Mouse (Mus musculus): ENCODE measurements around the gene Tex50. TPM values are rescaled to one million over a fixed set of nuclear protein-coding genes. Genes with fewer than 3 reads are reported as not detected.

Gene Tex50
- not detected for total RNA-seq (2023)

DNA sequence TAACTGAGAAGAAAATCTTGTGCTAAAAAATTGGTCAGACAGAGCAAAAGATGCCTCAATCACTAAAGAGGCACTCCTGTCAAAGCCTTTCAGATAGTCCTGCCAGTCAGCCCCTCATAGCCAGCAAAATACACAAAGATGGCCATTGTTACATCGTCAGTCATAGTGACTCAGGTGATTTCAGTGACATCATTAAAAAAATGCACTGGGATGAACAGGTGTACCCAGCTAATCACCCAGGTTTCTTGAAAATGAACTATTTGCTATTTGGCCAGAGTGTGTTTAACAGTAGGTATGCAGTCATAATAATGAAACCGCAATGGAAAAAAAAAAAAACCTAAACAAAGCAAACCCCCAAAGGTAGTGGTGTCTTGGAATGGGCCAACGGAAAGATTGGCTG is at the start of gene Tex50:
Gene Tex50, minus strand, starts transcription at position 101 of the 400 bp plus-strand sequence.

DNA sequence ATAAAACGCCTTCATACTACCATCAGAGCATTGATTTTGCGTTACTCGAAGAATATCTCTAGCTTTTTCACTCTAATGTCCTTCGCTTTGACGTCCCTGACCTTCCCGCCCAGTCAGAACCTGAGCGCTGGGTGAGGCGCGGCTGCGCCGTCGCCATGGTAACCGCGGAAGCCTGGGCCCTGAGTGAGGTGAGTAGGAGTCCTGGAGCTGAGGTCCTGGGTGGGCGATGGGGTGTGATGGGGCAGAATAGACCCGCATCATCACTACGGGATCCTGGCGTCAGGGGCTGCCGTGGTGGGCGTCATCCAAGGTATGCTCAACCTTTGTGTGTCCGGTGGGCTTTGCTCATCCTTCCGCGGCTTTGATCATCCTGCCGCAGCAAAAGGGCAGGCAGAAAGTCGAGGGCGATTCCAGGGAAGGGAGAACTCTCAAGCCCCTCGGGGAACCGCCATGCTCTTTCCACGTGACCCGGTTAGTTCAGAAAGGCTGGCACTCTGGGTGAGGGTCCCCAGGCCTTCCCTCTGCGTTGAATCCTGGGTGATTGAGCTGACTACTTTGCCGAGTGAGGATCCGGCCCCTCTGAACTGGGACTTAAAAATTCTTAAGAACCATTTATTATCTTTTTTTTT is 16.5 kb downstream of the Tex50 start, which contains the start of gene Ankrd45:
Gene Ankrd45, plus strand, starts transcription at position 161 of the 629 bp plus-strand sequence.

DNA sequence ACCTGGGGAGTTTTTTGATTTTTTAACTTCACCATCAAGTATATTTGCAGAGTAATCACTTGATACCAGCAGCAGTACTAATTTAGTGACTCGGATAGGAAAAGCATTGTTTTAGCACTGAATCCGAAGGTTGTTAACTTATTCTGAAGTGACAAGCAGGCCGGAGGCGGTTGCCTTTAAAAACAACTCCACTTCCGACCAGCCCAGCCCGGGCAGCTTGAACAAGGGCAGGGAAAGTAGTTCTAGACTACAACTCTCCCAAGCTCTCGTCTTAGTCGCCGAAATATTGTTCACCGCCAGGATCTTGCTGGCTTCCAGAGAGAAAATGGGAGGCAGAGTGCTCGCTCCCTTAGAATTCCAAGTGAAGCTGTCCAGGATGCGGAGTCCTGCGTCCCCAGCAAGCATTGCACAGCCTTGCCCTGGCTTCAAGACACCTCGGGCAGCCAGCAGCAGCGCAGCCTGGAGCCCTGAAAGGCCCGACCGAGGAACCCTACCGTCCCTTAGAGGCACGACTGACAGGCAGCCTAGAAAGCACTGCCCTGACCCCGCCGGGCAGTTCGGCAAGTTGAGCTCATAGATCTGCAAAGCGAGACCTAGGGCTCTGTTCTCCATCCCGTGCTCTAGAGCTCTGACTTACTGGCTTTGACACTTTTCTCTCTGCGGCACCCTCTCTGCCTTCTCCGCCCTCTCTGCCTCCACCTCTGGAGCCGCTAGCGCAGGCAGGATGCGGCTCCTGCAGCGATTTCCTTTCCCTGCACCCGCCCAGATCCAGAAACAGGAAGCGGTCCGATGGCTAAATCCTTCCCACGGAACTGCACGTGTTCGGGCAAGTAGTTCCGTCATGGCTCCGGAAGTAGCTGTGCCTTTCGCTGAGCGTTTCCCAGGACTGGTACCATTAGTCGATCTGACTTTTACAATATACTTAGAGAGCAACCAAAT is 28.1 kb downstream of the Tex50 start, which contains the start of gene Klhl20:
Gene Klhl20, minus strand, starts transcription at position 786 of the 939 bp plus-strand sequence.

Other genes with a start within 250 kb of the Tex50 start
- 1 to 10 TPM in 1 of 2 experiments, under 1 TPM in 1; 0.70 to 1.8 TPM for gene Serpinc1, start 180.7 kb downstream of the Tex50 start, total RNA-seq (2023)
- 10 to 100 TPM; 11.5 to 16.6 TPM for gene Zbtb37, start 124.5 kb downstream of the Tex50 start, total RNA-seq (2023)
- 10 to 100 TPM; 14.8 to 17.8 TPM for gene Dars2, start 88.7 kb downstream of the Tex50 start, total RNA-seq (2023)
- gene Cenpl, start 88.6 kb downstream of the Tex50 start, total RNA-seq (2023): 10 to 100 TPM; 25.3 to 27.6 TPM
- gene Klhl20, start 27.8 kb downstream of the Tex50 start, total RNA-seq (2023): 10 to 100 TPM; 13.5 to 16.0 TPM
- gene Ankrd45, start 16.6 kb downstream of the Tex50 start, total RNA-seq (2023): not detected
- 100 to 1,000 TPM; 273 to 296 TPM for gene Prdx6, start 91.9 kb upstream of the Tex50 start, total RNA-seq (2023)
- not detected for gene Tnfsf4, start 236.1 kb upstream of the Tex50 start, total RNA-seq (2023)

Data from neutrophil, adult 83 days (primary cell).